Mouse (Mus musculus) cerebellum, postnatal 10 days (tissue): Measurements from ENCODE around the gene Mtmr12.

Experiments
- DNase-seq, 2 experiments: peaks; one replicate each; pipeline ENCODE4 v3.0.0; 2021; ENCODE audit warnings: mixed read lengths in 2 of 2

Gene Mtmr12

DNA sequence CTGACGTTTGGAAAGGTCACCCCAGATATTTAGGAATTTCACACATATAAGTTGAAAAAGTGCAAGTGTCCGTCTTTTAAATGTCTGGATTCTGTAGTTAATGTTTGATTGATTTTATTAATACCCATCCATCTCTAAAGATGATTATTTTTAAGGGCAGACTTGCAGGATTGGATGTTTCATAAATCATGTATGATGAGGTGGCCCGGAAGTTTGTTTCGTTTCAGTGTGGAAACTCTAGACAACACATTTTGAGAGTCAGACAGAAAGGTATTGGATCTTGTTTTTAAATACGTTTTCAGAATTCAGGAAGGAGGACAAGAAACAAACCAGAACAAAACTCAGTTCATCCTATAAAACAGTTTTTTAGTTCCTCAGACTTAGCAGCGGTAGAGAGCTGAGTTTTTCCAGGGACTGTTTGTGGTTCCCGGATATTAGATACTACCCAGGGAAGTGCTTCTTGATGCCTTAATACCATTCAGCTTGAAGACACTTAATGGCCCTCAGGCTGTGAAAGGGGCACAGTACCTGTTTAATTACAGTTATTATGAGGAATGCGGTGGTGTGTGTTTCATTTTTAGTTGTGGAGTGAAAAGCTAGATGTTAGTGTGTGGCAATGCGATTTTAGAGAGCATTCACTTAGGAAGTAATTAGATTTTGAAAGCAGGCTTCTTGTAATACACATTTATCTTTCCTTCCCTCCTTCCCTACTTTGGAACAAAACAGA lies 118.0 kb downstream of the Mtmr12 start:
- no peak for DNase-seq
